Mouse (Mus musculus): ENCODE data around the gene Abat.
A peak's percentile ranks its signal among the peaks of the same experiment; 100 is the strongest.
"Not testable (repeated sequence)": the region's sequence is repeated elsewhere in the genome, so short reads cannot be mapped to it uniquely, and the experiment has no call there.

Abat gene

GRCm38 (mm10) chr16:8533477-8533876, 20.2 kb downstream of the Abat start:
- no peak for DNase-seq

GRCm38 (mm10) chr16:8534466-8535200, 21.4 kb downstream of the Abat start:
- DNase-seq, result no peak

GRCm38 (mm10) chr16:8535411-8535810, 22.2 kb downstream of the Abat start:
- no peak for DNase-seq

GRCm38 (mm10) chr16:8539150-8539865, 26.1 kb downstream of the Abat start:
- DNase-seq, result peak; percentile 62

- peak; percentile 83 for DNase-seq
Observed at GRCm38 (mm10) chr16:8540859-8541314, 27.7 kb downstream of the Abat start.

GRCm38 (mm10) chr16:8547836-8548235, 34.6 kb downstream of the Abat start:
- no peak for DNase-seq

- DNase-seq, result no peak
Observed at GRCm38 (mm10) chr16:8549506-8549905, 36.3 kb downstream of the Abat start.

GRCm38 (mm10) chr16:8554351-8554750, 41.1 kb downstream of the Abat start:
- no peak for DNase-seq

- DNase-seq, result not testable (repeated sequence)
Observed at GRCm38 (mm10) chr16:8554751-8555150, 41.5 kb downstream of the Abat start.

GRCm38 (mm10) chr16:8555371-8555770, 42.1 kb downstream of the Abat start:
- not testable (repeated sequence) for DNase-seq

- no peak for DNase-seq
Observed at GRCm38 (mm10) chr16:8560079-8560478, 46.9 kb downstream of the Abat start.

GRCm38 (mm10) chr16:8561101-8561500, 47.9 kb downstream of the Abat start:
- not testable (repeated sequence) for DNase-seq

GRCm38 (mm10) chr16:8561856-8562255, 48.6 kb downstream of the Abat start:
- DNase-seq, result not testable (repeated sequence)

GRCm38 (mm10) chr16:8562827-8563226, 49.6 kb downstream of the Abat start:
- DNase-seq, result not testable (repeated sequence)

GRCm38 (mm10) chr16:8564836-8565235, 51.6 kb downstream of the Abat start:
- no peak for DNase-seq

GRCm38 (mm10) chr16:8565539-8565938, 52.3 kb downstream of the Abat start:
- DNase-seq, result no peak

- DNase-seq, result no peak
Observed at GRCm38 (mm10) chr16:8566115-8566711, 53.0 kb downstream of the Abat start.

GRCm38 (mm10) chr16:8568881-8569280, 55.7 kb downstream of the Abat start:
- DNase-seq, result no peak

GRCm38 (mm10) chr16:8570336-8570735, 57.1 kb downstream of the Abat start:
- no peak for DNase-seq

- no peak for DNase-seq
Observed at GRCm38 (mm10) chr16:8570901-8571615, 57.8 kb downstream of the Abat start.

- DNase-seq, result no peak
Observed at GRCm38 (mm10) chr16:8573041-8573440, 59.8 kb downstream of the Abat start.

- no peak for DNase-seq
Observed at GRCm38 (mm10) chr16:8573751-8574150, 60.5 kb downstream of the Abat start.

- no peak for DNase-seq
Observed at GRCm38 (mm10) chr16:8574316-8574715, 61.1 kb downstream of the Abat start.

Measured in right cerebral cortex, postnatal 4 days (tissue).